In the genomic region with DNA sequence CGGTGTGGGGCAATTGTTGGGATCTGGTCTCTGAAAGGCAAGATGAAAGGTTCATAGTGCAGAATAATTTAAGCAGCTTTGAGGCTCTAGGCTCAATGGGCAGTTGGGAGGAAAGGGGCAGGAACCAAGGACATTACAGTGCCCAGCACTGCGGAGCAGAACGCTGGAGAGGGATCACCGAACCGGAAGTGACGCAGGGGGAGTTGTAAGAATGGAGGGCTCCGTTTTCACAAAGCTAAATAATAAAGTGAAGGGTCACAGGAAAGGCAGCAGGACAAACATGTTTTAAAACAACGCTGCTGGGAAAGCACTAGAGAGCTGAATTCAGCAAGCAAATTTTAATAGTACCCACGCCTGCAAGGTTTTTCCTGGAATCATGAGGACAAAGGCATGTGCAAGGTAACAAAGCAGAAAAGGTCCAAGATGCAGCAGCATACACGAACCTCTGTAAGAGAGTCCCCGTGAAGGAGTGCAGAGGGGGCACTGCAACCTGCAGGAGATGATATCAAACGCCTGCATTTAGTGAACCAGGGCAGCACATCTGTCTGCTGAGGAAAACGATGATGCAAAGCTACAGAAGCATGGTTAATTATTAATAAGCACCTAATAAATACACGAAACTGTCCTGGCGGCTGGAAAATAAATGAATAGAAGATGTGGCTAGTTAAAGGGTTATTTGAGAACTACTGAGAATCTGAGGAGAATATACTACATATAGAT, we compare ENCODE assay signal across 9 mouse cellular contexts.
DNase-seq lines count a peak whose midpoint lies in the region; ATAC-seq and TF ChIP-seq lines count a peak whose summit lies in the region.
"Had no signal": no experiment of that assay in that cellular context is flagged by ENCODE, and none has a peak within 500 bp of the region (broad histone marks: within the 10 kb centered on the region; RNA-seq: fewer than 3 reads in every experiment).

No protein-coding gene starts in this region.

- H3K9me3 ChIP-seq in heart, embryonic 13.5 days = no peaks in the 10 kb centered on the region
- no peaks in the 10 kb centered on the region for H3K9me3 ChIP-seq in heart, embryonic 11.5 days (replicated peaks; ENCODE audit: control insufficient read depth, low read length)
- no peaks in the 10 kb centered on the region for H3K9me3 ChIP-seq in hindbrain, postnatal 0 days (ENCODE audit: low read length)
- H3K9me3 ChIP-seq in midbrain, embryonic 13.5 days = no peaks in the 10 kb centered on the region

- H3K27me3 ChIP-seq in heart, embryonic 13.5 days (replicated peaks) = no peaks in the 10 kb centered on the region
- no peaks in the 10 kb centered on the region for H3K27me3 ChIP-seq in heart, embryonic 11.5 days (ENCODE audit: control insufficient read depth, insufficient read depth, low read length)
- no peaks in the 10 kb centered on the region for H3K27me3 ChIP-seq in hindbrain, postnatal 0 days (ENCODE audit: insufficient read depth, low read length)
- H3K27me3 ChIP-seq in midbrain, embryonic 13.5 days = no peaks in the 10 kb centered on the region

- H3K4me3 ChIP-seq in heart, embryonic 13.5 days = no peak overlapping the region
- H3K4me3 ChIP-seq in heart, embryonic 11.5 days (ENCODE audit: low read depth, low read length) = no peak overlapping the region
- H3K4me3 ChIP-seq in brown adipose tissue, adult 24 weeks (ENCODE audit: insufficient read depth, low read depth, low read length) = peak overlapping the region; percentile 32; the same call in 1 of the 2 replicates
- H3K4me3 ChIP-seq in hindbrain, postnatal 0 days (ENCODE audit: low read length) = no peak overlapping the region
- no peak overlapping the region for H3K4me3 ChIP-seq in midbrain, embryonic 13.5 days (replicated peaks)

- no peak overlapping the region for H3K4me2 ChIP-seq in heart, embryonic 13.5 days
- H3K4me2 ChIP-seq in heart, embryonic 11.5 days = no peak overlapping the region
- H3K4me2 ChIP-seq in hindbrain, postnatal 0 days (ENCODE audit: low read depth, low read length) = peak overlapping the region; percentile 30
- H3K4me2 ChIP-seq in midbrain, embryonic 13.5 days (replicated peaks) = peak overlapping the region; percentile 36

- peak overlapping the region; percentile 78; the same call in 1 of the 2 replicates for H3K27ac ChIP-seq in heart, embryonic 13.5 days (replicated peaks)
- H3K27ac ChIP-seq in heart, embryonic 11.5 days (ENCODE audit: low read depth, low read length) = no peak overlapping the region
- peak overlapping the region; percentile 79 for H3K27ac ChIP-seq in brown adipose tissue, adult 24 weeks (replicated peaks; ENCODE audit: low read depth, low read length)
- peak overlapping the region; percentile 3; the same call in 1 of the 2 replicates for H3K27ac ChIP-seq in hindbrain, postnatal 0 days
- H3K27ac ChIP-seq in midbrain, embryonic 13.5 days = peak overlapping the region; percentile 71

- WGBS in heart, embryonic 13.5 days = 76% methylated on average over 15 of the region's 15 CpGs
- 82% methylated on average over 15 of the region's 15 CpGs for WGBS in heart, embryonic 11.5 days (ENCODE audit: insufficient replicate concordance)
- WGBS in hindbrain, postnatal 0 days = 30% methylated on average over 15 of the region's 15 CpGs
- WGBS in midbrain, embryonic 13.5 days = 38% methylated on average over 15 of the region's 15 CpGs

- DNase-seq in hindbrain, postnatal 0 days (ENCODE audit: low spot score) = peak; percentile 32
- no peak for DNase-seq in cerebellum, postnatal 14 days
- DNase-seq in gastrocnemius, adult 18-20 months (ENCODE audit: low spot score) = no peak
- DNase-seq: gastrocnemius, postnatal 36 days had no signal

- TF ChIP-seq CTCF in hindbrain, postnatal 0 days (IDR thresholded peaks at IDR 0.05; ENCODE audit: low read depth) = no peak

- H3K4me1 ChIP-seq in heart, embryonic 13.5 days = peaks cover 33% of the 10 kb centered on the region
- H3K4me1 ChIP-seq in heart, embryonic 11.5 days (ENCODE audit: control insufficient read depth, insufficient read depth, low read length) = peaks cover 8% of the 10 kb centered on the region
- peaks cover 16% of the 10 kb centered on the region for H3K4me1 ChIP-seq in brown adipose tissue, adult 24 weeks (ENCODE audit: control insufficient read depth, insufficient read depth, insufficient read length, low read length)
- H3K4me1 ChIP-seq in hindbrain, postnatal 0 days (ENCODE audit: insufficient read depth, low read length) = no peaks in the 10 kb centered on the region
- H3K4me1 ChIP-seq in midbrain, embryonic 13.5 days (replicated peaks) = peaks cover 15% of the 10 kb centered on the region

- no peak overlapping the region for H3K9ac ChIP-seq in heart, embryonic 13.5 days
- H3K9ac ChIP-seq in heart, embryonic 11.5 days (ENCODE audit: low read depth, low read length) = no peak overlapping the region
- H3K9ac ChIP-seq in hindbrain, postnatal 0 days (replicated peaks; ENCODE audit: low read length) = no peak overlapping the region
- H3K9ac ChIP-seq in midbrain, embryonic 13.5 days (replicated peaks) = peak overlapping the region; percentile 28; the same call in 1 of the 2 replicates

- ATAC-seq in heart, embryonic 13.5 days (ENCODE audit: extremely low read depth, insufficient number of reproducible peaks, low FRiP score, low TSS enrichment) = no peak
- ATAC-seq in heart, embryonic 11.5 days (replicated peaks; ENCODE audit: insufficient number of reproducible peaks, low FRiP score, low TSS enrichment) = no peak
- peak; percentile 58; the same call in 1 of the 2 replicates for ATAC-seq in hindbrain, postnatal 0 days
- ATAC-seq in midbrain, embryonic 13.5 days = peak; percentile 51; the same call in 1 of the 2 replicates
- no peak for ATAC-seq in megakaryocyte-erythroid progenitor cell, adult 5-6 weeks (replicated peaks; ENCODE audit: low FRiP score, low TSS enrichment, poor library complexity, severe bottlenecking)

- peaks cover 17% of the 10 kb centered on the region for H3K36me3 ChIP-seq in heart, embryonic 13.5 days
- H3K36me3 ChIP-seq in heart, embryonic 11.5 days (ENCODE audit: control insufficient read depth, insufficient read depth, low read length) = no peaks in the 10 kb centered on the region
- H3K36me3 ChIP-seq in hindbrain, postnatal 0 days (ENCODE audit: insufficient read depth, low read length) = no peaks in the 10 kb centered on the region
- no peaks in the 10 kb centered on the region; the same call in 1 of the 2 replicates for H3K36me3 ChIP-seq in midbrain, embryonic 13.5 days

Comparison
In these comparisons a context has a peak if more than half of its experiments do, and no peak if none do; other contexts are left out.
1. ATAC-seq: peak in hindbrain, postnatal 0 days (single experiment) and midbrain, embryonic 13.5 days (single experiment); none in heart, embryonic 13.5 days (single experiment), heart, embryonic 11.5 days (single experiment) and megakaryocyte-erythroid progenitor cell, adult 5-6 weeks (single experiment).
2. H3K4me2 ChIP-seq: peak in hindbrain, postnatal 0 days (single experiment) and midbrain, embryonic 13.5 days (single experiment); none in heart, embryonic 13.5 days (single experiment) and heart, embryonic 11.5 days (single experiment).